Mouse (Mus musculus): ENCODE results near the gene Pkp1.

The Pkp1 gene

DNA sequence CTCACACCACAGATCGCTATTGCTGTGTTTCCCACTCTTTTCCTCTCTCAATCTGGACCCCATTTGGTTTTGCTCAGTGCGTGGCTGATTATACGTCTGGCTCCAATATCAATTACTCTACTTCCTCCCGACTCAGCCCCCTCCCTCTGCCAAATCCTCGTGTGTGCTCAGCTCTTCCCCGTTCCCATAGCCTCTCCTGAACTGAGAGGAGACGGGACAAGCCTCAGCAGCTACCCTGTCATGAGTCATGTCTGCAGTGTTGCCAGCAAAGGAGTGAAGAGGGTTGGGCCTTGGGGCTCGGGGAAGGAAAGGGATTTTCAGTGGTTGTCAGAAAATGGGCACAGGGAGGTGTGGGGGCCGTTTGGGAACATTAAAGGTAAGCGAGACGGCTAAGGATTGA is 12.3 kb downstream of the Pkp1 start:
- DNase-seq (ENCODE audit: low spot score in 2 of 2), result peak in 1 of 2 experiments; percentile 26

DNA sequence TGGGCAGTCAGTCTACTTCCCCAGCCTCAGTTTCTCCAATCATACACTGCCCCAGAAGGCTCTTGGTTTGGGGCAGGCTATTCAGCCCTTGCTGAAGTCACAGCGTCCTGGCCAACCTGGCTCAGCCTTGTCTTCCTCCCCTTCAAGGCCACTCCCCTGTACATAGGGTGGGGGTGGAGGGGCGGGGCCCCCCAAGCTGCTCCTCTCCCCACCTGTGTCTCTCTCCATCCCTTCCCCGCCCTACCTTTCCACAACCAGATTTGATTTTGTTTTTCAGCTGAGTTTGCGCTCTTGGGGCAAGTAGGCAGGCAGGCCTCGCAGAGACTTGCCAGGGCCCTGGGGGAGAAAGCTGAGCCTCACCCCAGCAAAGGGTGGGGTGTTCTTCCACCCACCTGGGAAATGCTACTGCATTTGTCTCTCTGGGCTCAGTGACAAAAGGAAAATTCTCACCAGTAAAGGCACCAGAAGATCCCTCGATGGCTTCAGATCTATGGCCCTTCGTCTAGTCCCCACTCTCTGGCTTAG is 19.0 kb downstream of the Pkp1 start:
- DNase-seq (ENCODE audit: low spot score in 2 of 2), result no peak

DNA sequence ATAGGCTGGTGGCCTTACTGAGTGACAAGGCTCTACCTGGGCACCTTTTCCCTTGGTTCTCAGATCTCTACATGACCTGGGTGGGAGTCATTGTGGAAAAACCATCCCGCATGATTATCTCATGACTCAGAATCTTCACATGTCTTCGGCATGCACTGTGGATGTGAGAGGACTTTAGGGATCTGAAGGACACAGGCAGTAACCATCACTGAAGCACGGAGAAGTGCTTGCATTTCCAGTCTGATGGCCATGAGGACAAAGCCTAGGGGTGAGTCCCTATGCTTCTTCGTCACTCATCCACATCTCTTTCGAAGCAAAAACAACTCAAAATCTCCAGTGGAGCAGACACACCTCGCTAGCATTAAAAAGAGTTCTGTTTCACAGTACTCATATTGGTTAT is 19.7 kb downstream of the Pkp1 start:
- no peak for DNase-seq (ENCODE audit: low spot score in 2 of 2)

DNA sequence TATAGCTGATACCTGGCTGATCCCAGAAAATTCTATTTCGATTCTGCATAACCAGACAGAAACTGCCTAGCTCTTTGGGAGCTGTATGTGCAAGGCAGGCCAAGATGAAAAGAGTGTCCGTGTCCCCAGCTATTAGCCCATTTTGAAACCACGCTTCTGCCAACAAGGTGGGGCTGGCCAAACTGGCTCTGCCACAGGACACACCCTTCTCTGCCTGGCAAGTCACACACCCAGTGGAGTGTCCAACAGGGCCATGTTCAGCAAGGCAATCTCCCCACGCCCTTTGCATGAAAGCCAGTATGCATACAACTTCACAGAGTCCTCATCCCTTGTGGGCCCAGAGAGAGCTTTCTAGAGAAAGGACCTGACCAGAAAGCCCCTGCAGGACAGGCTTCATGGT is 23.6 kb downstream of the Pkp1 start:
- DNase-seq (ENCODE audit: low spot score in 2 of 2), result no peak

DNA sequence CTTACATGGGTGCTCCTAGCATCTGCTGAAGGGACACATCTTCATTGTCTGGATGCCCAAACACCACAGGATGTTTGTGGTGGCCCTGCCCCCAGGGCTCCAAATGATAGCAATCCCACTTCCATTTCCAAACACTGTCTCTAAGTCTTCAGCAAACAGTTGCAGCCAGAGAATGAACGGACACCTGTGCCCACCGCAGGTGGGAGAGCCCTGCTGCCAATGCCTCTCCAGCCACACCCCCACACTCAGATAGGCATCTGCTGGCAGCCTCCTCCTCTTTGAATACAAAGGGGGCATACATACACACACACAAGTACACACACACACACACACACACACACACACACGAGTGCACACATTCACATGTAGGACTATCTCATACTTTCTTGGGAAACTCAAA is 25.6 kb downstream of the Pkp1 start:
- no peak for DNase-seq (ENCODE audit: low spot score in 2 of 2)

DNA sequence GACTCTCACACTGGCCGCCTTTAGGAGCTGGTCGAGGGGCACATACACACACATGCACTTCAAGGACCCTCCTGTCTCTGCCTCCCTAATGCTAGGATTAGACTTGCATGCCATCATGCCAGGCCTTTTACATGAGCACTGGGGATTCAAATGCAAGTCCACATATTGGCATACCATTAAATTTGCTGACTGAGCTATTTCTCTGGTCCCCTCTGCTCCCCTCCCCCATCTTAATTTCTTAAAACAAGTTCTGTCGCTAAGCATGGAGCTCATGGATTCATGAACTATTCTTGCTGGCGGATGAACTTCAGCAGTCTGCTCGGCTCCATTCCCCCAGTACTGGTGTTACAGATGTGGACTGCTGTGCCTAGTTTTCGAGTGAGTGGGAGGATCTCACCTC is 26.2 kb downstream of the Pkp1 start:
- no peak for DNase-seq (ENCODE audit: low spot score in 2 of 2)

DNA sequence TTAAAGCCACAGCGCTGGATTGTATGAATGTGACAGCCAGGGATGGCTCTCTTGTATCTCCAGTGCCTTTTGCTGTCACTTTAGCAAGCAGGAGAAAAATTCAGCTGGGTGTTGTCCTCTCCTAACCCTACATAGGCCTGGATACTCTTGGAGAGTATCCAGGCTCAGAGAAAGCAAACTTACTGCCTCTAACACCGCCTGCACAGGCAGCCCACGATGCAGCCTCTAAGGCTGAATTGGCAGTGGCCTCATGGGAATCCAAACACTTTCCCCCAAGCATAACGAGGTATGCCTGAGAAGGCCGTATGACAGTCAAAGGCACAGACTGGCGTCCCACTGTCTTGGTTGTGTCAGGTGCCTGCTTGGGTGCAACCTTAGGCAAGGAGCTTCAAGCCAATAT is 26.8 kb downstream of the Pkp1 start:
- DNase-seq (ENCODE audit: low spot score in 2 of 2), result peak in 1 of 2 experiments; percentile 45

DNA sequence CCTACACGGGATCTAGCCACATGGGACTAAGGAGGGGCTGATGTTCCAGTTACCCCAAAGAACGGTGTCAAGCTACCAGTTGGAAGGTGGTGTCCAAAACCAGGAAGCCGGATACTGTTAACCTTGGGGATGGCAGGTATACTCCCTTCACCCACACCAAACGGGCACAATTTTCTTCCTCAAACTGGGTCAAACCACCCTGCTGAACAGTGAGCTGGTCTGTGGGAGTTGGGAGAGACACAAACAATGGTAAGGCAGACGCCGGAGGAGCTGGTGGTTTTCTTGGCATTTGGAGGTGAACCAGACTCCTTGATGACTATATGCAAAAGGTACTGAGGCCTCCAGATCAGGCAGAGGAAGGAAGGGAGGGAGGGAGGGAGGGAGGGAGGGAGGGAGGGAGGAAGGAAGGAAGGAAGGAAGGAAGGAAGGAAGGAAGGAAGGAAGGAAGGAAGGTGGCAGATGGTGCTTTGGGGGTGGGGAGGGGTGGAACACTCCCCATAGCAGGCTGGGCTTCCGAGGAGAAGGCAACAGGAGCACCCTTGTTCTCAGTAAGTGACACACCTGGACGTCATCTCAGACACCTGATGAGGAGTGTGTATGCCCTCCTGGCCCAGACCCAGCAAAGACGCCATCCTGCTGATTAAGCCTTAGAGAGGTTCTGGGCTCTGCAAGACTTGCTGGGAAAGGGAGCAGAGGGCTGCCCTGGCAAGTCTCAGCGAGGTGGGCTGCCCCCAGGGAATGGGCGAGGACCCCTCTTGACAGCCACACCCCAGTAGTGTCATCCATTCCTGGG is 27.4 kb downstream of the Pkp1 start:
- DNase-seq (ENCODE audit: low spot score in 2 of 2), result peak in 1 of 2 experiments; percentile 28

DNA sequence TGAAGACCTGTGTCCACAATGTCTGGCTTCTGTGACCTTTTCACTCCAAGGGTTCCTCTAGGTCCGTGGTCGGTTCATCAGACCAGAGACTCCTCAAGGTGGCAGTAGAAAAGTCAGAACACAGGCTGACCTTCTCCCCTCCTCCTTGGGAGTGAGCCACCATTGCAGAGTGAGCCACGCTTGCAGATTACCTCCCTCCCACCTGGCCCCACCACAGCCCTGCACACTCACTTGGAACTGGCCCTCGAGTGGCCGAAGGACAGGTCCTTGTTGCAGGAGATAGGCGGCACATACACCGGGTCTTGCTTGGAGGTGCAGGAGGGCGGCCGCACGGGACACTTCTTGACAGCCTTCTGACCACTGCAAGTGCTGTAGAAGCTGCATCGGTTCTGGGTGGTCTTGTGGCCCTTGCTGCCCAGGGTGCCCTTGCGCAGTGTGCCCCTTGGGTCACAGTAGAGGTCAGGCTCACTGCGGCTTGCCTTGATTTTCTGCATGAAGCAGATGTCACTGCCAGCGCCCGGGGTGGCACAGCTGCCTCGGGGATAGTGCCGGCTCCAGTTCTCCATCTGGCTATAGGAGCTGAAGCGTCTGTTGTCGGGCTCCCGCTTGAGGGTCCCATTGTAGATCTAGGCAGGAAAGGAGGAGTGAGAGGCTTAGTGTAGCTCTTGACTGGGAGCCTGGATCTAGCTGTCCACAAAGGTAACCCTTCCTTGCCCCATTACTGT is 29.4 kb downstream of the Pkp1 start:
- no peak for DNase-seq (ENCODE audit: low spot score in 2 of 2)

DNA sequence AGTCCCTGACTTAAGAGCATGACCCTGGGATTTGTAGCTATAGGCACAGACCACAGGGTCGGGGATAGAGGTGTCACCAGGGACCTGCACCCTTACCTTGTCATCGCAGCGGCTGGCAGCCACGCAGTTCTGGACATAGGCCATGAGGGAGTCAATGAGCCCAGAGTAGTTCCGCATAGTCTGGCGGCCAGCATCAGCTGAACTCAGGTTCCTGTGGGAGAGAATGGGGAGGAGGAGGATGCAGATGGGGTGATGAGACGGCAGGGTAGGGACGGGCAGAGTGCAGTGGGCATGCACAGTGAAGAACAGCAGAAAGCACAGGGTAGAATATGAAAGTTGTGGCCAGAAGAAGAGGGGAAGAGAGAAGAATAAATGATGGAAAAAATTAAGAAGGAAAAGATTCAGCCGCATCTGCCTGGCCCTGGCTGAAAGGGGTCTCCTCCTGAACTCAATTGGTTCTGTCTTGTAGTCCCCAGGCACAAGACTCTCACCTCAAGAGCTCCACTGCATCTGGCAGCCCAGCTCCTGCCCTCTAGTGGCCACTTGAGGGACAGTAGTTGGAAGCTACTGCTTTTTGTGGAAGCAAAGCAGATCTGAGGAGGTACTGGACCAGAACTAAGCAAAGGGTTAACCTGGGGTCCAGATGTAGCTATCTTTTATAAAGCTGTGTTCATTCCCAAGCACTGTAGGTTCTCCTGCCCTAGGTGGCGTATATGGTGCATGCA is 36.5 kb downstream of the Pkp1 start:
- DNase-seq (ENCODE audit: low spot score in 2 of 2), result peak; percentile 45 to 79

DNA sequence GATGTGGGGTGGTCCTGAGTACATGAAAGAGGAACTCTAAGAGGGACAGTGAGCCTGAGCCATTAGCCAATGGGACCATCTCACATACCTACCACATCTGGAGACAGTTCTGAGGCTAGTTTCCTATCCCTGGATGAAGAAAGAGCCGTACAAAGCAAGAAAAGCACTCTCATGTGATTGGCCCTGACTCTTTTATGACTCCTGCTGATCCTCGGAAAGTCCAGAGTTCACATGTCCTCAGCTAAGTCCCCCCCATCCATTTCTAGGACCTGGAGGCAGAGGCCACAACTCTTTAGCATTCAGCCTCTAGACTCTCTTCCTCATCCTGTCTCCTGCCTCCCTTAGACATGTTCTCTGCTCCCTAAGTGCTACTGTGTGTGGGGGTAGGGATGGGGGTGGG is 41.8 kb downstream of the Pkp1 start:
- no peak for DNase-seq (ENCODE audit: low spot score in 2 of 2)

DNA sequence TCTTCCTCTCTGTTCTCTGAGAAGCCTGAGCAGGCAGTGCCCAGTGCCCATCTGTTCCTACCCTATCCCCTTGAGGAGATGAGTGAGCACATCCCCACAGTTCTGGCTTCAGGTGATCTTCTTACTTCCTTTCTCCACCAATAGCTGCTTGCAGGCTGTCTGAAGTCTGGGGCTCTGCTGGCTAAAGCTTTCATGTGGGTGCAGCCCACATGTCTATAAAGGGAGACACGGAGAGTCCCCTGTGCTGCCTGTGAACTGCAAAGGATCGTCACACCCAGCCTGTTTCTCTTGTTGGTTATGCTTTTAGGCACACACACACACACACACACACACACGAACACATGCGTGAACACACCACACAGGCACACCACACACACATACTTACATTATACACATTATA is 46.0 kb downstream of the Pkp1 start:
- DNase-seq (ENCODE audit: low spot score in 2 of 2), result peak; percentile 36 to 42

DNA sequence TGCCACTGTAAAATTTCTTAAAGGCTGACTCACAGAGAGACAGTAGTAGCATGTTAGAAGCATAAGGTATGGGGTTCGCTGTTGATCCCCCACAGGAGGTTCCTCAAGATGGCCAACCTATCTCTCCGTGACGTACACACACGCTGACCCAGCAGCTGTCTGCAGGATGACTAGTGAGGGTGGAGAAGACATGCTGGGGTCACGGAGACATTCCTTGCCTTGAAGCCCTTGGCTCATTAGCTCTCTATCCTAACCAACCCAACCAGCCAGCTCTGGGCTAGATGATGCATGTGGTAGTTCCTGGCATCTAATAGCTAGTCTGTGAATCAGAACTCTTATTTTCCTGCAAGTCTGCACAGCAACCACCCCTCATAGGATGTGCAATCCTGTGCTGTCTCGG is 50.4 kb downstream of the Pkp1 start:
- DNase-seq (ENCODE audit: low spot score in 2 of 2), result no peak

DNA sequence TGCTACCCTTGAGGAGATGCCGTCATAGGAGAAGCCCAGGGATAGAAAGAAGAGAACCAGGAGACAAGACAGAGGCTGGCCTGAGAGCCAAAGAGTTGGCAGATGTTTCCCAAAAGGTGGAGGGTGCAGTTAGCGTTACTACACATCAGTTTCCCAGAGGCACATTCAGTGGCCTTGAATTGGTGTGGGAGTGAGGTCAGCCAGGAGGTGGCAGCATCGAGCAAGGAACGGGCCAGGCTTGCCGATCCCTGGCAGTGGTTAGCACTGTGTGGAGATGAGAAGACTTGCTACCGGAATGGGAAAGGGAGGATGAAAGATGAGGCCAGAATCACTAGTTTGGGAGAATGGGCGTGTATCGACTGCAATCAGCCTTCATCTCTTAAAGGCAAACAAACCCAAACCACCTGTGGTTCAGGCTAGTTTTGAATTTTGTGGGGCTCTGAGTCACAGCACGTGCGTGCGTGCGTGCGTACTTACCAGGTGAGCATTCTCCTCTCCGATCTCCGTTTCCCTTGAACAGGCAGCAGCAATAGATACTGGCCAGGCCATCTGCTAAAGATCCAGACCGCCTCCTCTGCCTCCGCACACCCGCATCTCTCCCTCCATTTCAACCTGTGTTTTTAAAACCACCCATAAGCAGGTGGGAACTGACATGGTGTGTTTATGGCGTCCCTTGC is 53.4 kb downstream of the Pkp1 start:
- DNase-seq (ENCODE audit: low spot score in 2 of 2), result peak; percentile 86 to 91

DNA sequence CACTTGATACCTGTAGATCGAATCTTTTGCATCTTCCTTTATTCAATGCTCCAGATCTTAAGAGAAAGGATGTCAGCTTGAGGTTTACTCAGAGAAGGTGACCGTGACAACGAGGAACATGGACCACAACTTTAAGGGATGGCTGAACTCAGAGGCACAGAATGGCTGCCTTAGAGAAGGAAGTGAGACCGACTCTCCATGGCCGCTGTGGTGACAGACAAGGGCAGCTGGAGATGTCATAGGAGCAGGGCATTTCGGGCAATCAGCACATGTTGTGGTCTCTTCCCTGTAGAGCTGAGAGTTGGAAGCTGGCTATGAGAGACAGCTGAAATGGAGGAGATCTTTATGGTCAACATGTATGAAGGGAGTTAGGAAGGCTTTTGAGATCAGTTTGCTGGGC is 54.2 kb downstream of the Pkp1 start:
- no peak for DNase-seq (ENCODE audit: low spot score in 2 of 2)

DNA sequence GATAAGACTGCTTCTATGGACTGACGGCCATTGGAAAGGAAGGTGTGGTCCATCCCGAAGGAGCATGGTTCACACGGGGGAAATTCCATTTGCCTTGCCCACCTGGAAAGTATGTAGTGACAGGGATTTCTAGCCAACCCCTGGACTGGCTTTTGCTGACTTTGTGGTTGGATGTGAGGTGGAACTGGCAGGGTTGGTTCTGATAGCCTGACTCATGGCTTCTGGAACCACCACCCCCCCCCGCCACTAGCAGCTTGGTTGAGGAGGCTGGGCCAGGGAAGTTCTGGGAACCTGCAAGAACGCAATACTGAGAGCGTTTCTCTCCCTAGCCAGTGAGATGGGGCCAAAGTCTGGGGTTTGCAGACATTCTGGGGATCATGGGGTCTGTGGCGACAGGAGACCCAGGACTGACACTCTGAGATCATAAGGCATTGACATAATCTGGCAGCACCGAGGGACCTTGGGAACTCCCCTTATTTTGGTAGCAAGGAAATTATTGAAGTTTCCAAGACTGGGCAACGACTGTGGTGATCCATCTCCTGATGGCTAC is 55.1 kb downstream of the Pkp1 start:
- no peak for DNase-seq (ENCODE audit: low spot score in 2 of 2)

DNA sequence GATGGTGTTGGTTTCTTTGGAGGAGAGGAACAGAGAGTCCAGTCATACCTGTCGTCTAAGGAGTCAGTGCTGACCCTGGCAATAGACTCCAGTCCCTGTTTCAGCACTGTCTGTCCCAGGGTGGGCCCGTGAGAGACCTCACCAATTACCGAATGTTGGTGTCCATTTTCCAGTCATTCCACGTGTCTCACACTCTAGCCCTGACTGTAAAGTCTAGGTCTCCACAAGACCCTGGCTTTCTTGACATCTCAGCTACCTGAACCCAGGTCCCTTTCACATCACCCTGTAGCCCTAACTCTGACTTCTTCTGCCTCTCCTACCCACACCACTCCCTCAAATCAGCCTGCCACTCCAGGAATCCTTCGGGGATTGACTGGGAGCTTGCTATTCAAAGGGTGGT is 56.4 kb downstream of the Pkp1 start:
- no peak for DNase-seq (ENCODE audit: low spot score in 2 of 2)

DNA sequence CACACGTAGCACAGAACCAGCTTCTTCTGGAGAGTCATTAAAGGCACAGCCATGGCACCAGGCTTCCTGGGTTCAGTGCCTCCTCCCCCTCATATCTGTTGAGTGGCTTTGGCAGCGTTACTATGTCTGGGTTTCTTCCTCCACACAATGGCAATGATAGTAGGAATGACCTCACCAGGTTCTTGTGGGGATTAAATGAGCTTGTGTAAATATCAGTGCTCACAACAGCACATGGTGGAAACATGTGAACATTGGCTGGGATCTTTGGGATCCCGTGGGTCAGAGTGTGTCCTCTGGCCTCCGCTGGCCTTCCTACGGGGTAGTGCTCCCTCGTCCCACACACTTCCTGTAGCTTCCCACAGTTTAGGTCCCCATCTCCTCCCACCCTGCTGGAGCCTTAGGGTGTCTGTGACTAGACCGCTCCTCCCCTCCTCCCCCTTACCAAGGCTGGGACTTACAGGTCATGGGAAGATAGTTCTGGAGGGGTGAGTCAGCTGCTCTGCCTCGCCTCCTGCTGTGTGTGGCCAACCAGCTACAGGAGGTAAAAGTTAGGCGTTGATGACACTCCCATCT is 56.9 kb downstream of the Pkp1 start:
- no peak for DNase-seq (ENCODE audit: low spot score in 2 of 2)

DNA sequence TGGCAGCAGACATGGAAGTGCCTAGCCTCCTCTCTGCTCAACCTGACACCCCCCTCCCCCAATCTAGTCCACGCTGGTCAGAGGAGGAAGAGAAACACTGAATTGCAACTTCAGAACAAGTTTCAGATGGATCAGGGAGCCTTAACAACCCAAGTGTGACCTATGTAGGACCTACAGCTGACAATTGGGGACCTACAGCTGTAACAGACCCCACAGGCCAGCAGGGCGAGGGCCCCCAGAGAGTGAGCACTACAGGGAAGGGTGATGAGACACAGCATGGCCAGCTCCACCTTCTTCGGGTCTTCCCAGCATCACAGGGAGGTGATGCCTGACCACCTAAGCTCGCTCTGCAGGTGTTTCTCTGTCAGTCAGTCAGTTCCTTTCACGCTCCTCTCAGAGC is 57.9 kb downstream of the Pkp1 start:
- no peak for DNase-seq (ENCODE audit: low spot score in 2 of 2)

DNA sequence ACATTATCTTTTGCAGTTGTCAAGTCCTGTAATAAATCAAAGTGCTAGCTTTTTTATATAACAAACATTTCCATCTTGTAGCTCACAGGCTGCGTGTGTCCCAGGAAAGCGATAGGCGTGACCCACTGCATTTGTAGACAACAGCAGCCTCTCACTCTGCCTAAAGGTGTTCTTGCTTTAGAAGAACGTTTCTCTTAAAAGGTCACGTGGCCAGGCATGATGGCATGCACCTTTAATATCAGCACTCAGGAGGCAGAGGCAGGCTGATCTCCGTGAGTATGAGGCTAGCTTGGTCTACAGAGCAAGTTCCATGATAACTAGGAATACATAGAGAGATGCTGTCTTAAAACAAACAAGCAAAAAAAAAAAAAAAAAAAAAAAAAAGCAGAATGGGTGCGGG is 60.5 kb downstream of the Pkp1 start:
- DNase-seq (ENCODE audit: low spot score in 2 of 2), result no peak

DNA sequence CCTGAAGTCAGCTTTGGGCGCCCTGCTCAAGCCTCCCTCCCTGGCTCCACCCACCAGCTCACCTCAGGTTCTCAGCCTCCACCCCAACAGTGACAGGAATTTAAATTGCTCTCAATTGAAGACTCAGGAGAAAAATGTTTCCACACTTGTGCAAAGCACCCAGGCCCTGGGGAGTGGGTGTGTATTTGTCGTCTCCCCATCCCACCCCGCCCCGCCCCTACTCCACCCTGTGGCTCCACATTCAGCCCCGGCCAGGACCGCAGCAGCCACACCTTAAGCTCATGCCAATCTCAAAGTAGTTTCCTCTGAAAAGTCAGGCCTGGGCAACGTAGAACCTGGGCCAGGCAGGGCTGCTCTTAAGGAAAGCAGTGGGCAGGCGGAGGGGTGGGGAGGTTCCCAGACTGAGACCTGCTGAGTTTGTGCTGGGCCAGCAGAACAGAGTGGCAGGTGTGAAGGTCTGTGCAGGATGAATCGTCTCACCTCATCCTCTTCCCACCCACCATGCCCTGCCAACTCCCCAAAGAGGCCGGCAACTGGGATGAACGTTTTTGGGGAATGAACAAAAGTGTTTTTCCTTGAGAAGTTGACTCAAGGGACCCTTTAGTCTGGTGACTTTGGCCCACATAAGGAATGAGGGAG is 61.8 kb downstream of the Pkp1 start:
- DNase-seq (ENCODE audit: low spot score in 2 of 2), result no peak

Data from frontal cortex, postnatal 36 days (tissue).